Mouse (Mus musculus): Measurements from ENCODE around the gene Tuba1c.

DNA sequence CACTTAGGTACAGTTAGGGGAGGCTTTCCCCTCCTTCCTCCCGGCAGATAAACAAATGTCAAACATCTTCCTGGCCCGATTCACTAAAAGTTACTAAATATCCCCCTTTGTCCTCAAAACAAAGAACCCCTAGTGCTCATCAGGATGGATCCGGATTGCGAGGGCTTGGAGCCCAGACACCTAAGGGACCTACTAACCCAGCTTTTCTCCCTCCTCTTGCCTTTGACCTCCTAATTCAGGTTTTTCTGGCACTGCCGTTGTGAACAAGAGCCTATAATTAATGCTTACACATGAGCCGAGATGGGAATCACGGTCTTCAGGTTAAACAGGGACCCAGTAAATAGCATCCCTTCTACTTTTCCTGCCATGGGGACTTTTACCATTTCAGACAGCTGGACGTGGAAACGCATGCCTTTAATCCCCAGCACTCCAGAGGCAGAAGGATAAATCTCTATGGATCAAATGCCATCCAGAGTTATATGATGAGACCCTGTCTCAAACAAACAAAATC lies 38.1 kb upstream of the Tuba1c start:
- TF ChIP-seq MAFK (IDR thresholded peaks at IDR 0.05; ENCODE audit: insufficient read depth, low read depth, low read length) (no peak), HCFC1 (IDR thresholded peaks at IDR 0.05; ENCODE audit: borderline replicate concordance, insufficient read depth, low read length) (peak; percentile 33; the same call in 1 of the 2 replicates)

All from ES-E14 (cell line).